Mouse (Mus musculus) G1E-ER4 (cell line): Measurements from ENCODE around the gene Rgcc. TPM values are rescaled to one million over a fixed set of nuclear protein-coding genes. Genes with fewer than 3 reads are reported as not detected.

ENCODE experiments used
- GATA1 ChIP-seq: IDR thresholded peaks from one replicate; pipeline ENCODE4 v1.8.0; 2012; ENCODE audit warnings: low read length, inconsistent platforms
- polyA plus RNA-seq: library from polyadenylated mRNA; stranded (reverse); fragments of >175 nt; gene quantifications from 2 replicates; pipeline ENCODE4 v1.2.3, GENCODE M21; 2012

Gene Rgcc
- polyA plus RNA-seq, 1 experiment: not detected

DNA sequence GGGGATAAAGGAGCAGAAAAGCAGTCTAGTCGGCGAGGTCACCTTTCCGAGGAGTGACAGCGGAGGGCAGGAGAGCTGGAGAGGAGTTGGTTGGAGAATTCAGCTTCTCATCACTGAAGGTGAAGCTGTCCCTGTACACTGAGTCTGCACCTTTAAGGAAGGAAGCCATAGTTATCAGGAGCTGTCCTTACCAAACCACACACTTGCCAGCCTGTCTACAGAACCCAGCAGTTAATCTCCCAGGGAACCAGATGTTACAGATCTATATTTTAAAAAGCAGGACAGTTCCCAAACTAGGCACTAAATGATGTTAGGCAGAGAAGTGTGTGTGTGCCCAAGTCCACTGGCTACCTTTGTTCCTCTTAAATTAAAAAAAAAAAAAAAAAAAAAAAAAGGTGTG lies 9.8 kb downstream of the Rgcc start:
- no peak for TF ChIP-seq GATA1

DNA sequence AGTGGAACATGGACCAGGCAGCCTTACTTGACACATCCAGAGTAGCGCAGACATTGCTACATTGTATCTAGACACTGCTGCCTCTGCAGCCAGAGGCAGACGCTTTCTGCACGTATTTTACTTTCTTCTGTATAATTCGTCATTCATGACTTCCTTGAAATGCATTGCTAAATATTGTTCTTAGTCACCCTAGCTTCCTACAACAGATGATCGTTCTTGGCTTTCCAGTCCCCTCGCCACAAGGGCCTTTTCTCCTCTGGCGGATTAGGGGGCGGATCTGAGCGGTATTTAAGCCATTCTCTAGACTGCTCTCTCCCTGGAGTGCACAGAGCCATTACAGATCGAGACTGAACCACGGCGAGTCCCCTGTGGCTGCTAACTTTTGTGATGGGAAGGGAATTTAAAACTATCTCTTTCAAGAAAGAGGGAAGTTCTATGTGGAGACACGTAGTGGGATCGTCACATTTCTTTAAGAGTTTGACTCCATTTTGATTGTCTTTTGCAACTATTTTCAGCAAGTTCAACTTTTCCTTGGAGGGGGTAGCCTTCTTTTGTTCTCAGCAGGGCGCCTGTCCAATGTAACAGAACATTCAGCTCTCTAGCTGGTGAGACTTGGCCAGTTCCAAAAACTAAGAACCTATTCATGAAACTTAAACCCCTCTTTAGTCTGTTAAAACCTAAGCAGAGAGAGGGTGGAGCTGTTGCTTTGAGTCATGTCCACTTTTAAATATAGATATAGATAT lies 10.6 kb downstream of the Rgcc start:
- no peak for TF ChIP-seq GATA1

DNA sequence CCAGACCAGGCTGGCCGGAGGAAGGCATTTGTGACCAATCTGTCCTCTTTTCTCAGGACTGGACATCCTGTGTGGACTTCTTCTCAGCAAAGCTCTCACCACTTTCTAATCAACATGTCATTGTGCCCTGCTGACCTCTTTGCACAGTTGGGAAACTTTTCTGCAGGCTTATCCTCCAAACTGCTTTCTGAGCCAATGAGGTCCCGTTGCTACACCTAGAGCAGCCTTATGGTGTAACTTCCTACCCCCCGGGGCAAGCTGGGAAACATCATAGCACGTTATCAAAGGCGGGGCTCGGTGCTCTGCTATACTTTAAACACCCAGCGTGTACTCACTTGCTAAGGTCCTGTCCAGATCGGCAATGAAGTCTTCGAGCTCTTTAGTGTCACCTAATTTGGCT lies 11.5 kb downstream of the Rgcc start:
- no peak for TF ChIP-seq GATA1

DNA sequence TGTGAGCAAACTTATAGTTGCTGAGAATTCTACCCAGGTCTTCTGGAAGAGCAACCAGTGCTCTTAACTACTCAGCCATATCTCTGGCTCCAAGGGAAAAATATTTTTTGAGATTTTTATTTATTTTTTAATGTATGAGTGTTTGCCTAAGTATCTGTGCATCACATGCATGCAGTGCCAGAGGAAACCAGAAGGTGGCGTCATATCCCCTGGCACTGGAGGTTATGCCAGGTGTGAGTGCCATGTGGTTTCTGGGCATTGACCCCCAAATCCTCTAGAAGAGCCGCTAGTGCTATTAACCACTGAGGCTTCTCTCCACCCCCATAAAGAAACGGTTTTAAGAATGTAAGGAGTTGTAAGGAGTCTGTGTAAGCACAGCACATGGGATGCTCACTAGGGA lies 13.2 kb downstream of the Rgcc start:
- no peak for TF ChIP-seq GATA1

DNA sequence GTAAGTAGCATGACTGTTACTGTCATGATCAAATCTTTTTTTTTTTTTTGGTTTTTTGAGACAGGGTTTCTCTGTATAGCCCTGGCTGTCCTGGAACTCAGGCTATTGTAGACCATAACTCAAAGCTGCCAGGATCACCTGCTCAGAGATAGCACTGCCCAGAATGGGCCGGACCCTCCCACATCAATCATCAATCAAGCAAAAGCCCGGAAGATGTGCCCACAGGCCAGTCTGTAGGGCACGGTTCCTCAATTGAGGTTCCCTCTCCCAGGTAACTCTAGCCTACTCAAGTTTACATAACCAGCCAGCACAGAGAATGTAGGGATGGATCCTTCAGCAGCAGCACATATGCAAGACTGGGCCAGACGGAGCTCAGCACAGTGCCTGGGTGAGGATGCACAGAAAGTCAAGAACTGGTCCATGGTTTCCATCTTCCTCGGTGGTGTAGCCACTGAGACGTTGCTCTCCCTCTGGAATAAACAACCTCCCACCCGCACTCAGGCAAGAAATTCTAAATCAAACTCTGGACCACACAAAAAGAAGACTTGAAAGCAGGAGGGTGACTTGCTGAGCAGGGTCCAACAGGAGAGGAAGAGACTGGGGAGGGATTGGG lies 14.1 kb downstream of the Rgcc start:
- no peak for TF ChIP-seq GATA1

DNA sequence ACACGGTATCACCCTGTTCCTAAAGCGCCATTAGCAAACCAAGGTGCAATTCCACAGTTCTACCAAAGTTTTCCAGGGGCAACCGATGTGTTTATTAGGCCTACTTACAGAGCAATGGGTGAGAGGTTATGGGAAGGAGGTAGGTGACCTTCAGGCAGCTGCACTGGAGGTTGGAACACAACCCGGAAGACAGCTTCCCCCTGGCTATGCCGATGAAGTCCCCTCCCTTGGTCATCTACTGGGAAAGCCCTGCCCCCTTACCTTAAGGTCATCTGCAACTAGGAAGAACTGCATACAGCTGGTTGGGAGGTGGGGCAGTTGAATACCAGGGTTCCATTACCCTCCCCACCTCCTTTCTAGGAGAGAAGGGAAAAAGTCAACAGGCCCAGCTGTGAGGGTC lies 15.9 kb downstream of the Rgcc start:
- TF ChIP-seq GATA1: no peak

DNA sequence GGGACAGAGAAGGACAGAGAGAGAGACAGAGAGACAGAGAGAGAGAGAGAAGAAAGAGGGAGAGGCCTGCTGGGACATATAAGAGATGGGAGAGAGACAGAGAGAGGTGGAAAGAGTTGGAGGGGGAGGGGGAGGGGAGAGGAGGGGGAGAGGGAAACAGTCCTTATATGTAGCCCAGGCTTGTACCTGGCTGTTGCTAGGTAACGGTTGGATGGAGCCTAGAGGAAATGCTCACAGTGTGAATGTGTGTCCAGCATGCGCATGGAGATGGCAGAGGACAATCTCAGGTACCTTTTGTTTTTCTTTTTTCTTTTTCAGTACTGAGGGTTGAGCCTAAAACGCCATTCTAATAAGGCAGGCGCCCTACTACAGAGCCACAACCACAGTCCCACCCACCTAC lies 16.8 kb downstream of the Rgcc start:
- TF ChIP-seq GATA1: no peak

DNA sequence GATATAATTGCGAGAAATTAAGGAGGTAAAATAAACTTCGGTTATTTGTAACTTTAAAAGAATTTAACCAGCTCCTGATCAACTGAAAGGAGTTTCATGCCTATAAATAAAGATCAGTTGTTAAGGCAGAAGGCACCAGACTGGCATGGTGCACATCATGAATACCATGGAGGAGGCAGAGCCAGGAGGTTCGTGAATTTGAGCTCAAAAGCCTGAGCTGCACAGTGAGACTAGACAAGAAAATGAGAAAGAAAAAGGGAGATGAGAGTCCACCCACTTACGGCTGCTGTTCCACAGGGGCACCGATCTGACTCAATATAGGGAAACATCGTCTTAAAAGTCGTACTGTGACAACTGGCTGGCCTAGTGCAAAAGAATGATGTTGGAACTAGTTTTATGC lies 17.5 kb downstream of the Rgcc start:
- no peak for TF ChIP-seq GATA1

DNA sequence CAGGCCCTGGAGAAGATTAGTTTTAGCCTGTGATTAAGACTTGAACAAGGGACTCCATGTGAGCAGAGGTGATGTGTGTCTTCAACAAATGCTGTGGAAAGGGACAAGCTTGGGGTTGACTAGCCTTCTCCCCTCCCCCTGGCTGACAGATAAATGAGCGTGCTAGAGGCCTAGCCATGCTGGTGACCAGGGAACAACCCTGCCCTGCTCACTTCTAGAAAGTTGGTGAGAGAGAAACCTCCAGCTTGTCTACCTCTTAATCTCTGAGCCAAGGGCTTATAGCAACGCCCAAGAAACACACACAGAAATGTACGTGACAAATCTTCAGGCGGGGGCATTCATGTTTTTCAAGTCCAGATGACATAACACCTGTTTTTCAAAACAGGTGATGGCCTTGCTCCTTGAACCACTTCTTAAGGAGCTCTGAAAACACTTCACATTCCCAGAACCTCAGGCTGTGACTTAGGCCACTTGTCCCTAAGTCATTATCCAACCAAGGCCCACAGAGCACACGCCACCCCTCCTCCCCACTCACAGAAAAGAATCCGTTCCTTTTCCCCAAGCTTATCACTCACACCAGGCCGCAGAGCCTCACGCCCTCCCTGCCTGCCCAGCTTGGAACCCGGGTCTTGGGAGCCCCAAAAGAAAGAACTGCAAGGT lies 19.4 kb downstream of the Rgcc start:
- no peak for TF ChIP-seq GATA1

DNA sequence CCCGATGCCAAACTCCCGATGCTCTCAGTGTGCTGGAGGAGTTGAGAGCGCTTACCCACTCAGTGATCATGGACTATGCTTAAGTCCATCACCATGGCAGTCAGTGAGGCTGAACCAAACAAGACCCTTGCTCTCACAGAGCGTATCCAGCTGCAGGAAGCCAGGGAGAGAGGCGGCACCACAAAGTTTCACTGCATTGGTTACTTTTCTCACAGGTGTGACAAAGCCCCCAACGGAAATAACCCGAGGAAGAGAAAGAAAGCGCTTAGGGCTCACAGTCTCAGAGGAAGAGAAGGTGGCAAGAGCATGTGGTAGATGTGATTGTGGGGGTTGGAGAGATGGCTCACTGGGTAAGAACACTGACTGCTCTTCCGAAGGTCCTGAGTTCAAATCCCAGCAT lies 21.0 kb downstream of the Rgcc start:
- no peak for TF ChIP-seq GATA1

DNA sequence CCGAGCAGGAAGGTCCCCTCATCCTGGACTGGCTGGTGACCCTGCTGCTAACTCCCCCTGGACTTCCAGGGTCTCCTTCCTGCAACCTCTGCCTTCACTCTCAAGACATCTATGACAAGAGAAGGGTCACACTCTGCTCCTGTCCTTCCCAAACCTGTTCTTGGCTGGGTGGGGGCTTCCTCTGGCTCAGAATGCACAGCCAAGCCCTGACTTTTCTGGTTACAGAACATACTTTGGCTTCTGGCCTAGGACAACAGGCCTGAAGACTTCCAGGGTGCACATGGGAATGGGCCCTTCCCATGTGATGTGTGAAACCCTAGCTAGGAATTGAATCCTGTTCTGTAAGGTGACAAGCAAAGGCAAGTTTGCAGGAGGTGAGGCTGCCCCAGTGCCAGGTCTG lies 22.0 kb downstream of the Rgcc start:
- TF ChIP-seq GATA1: no peak

DNA sequence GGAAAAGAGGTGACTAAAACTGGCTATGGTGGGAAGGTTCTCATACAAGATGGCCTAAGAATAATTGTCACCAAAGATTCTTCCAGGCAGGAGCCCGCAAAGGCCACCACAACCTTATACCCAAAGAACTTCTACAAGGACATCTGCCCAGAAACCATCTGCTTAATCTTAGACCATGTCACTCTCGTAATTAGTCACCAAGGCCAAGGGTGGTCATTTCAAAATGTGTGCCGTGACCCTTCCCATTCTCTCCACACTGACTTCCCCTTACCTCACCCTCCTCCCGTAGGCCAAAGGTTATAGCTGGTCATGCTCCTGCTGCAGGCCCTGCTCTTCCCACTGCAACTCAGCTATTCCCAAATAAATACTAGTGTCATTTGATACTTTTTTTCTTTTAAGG lies 22.5 kb downstream of the Rgcc start:
- no peak for TF ChIP-seq GATA1

DNA sequence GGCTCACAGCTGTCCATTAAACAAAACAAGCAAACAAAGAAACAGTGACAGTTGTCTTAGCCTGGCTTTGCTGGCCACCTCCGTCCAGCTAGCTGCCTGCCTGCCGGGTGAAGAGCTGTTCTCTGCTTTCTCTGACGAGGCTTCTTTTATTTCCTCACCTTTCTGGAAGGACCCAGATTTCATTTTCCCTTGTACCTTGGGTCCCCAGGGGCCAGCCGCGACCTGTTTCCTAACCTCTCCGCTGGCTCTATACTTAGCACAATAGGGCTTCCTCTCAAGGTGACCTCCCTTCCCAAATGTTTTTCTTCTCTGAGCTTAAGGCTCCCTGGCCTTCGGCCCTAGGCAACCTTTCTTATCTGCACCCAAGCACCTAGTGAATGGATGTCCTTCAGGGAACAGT lies 23.5 kb downstream of the Rgcc start:
- TF ChIP-seq GATA1: no peak

DNA sequence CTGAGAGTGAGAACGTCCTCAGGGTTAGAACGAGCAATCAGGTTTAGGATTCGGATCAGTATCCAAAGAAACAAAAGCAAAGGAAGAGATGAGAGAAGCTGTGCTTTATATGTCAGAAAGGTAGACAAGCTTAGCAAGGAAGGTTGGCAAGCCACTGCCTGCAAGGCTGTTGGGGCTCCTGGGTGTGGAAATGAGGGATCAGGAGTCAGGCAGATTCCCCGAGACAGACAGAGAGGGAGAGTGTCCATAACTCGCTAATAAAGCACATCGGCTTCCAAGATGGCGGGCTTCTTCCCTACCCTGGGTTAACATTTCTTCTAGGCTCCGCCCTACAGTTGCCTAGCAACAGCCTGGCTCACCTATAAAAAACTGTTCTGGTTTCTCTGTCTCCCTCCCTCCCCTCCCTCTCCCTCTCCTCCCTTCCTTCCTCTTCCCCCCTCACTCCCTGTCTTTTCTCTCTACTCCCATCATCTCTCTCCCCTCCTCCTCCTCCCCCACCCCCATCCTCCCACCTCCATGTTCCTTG lies 25.5 kb downstream of the Rgcc start:
- no peak for TF ChIP-seq GATA1

DNA sequence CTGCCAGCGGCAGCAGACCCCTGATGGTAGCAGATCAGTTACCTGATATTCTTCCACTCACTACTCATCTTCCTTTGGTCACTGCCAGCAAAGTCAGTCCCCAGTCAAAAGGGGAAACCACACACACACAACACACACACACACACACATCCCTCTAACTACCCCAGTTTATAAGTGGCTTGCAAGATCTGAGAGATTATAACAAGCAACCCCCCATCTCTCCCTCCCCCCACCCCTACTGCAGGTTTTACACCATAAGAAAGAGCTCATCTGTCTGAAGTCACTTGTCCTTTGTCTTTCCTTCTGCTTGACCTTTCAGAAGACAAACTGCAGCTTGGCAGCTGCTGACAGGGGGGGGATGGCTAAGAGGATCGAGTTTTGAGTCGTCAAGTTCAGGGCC lies 26.0 kb downstream of the Rgcc start:
- TF ChIP-seq GATA1: no peak

DNA sequence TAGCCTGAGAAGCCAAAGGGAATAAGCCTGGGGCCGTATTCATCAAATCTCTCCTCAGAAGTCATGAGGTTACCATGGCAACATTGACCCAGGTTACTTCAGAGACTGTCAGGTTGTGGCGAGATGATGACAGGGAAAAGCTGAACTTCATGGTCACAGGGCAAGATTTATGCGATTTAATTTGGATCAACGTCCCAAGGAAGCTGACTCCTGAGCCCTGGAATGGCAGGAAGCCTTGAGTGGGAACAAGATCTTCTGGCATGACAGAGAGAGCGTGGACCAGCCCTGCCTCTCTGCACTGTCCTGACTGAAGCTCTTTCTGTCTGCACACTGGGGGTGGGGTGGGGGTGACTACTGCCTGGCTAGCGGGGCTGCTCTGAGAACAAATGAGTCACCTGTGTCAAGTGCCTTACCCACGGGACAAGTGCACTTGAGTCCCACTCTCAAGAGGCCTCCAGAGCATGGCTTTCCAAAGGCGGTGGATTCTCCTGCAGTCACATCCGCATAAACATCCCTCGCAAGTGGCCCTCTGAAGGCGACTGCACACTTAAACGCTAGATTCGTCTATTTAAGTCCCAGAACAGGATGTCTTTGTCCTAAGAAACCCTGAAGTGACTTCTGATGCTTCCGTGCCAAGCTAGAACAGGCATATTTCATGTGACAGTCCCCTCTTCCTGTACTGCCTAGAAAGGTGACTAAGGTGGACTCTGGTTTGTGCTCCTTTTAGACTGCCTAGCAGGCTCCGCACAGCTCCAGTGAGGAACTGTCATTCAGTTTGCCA lies 27.6 kb downstream of the Rgcc start:
- no peak for TF ChIP-seq GATA1
